Mouse (Mus musculus) cortical plate, adult 2 months (tissue): ENCODE measurements around the gene Rfxank. TPM values are rescaled to one million over a fixed set of nuclear protein-coding genes. Genes with fewer than 3 reads are reported as not detected.

ENCODE experiments used
- H3K27ac ChIP-seq: fragments of 200-500 bp; 2 replicates; pipeline ENCODE4 v1.5.1; 2012; ENCODE audit warnings: low read length, control low read depth, inconsistent platforms; ENCODE audit not compliant: insufficient read depth
- H3K4me1 ChIP-seq: fragments of 200-500 bp; 2 replicates; pipeline ENCODE4 v1.6.1; 2011; ENCODE audit warnings: low read length; ENCODE audit not compliant: control insufficient read depth, insufficient read depth
- H3K4me3 ChIP-seq: fragments of 200-500 bp; 2 replicates; pipeline ENCODE4 v1.5.1; 2011; ENCODE audit warnings: mild to moderate bottlenecking, low read length, control low read depth; ENCODE audit not compliant: insufficient read depth
- CTCF ChIP-seq: fragments of 200-500 bp; IDR thresholded peaks from 2 replicates; pipeline ENCODE4 v1.5.1; 2011; ENCODE audit warnings: mild to moderate bottlenecking, control low read depth, low read length; ENCODE audit not compliant: insufficient read depth; ENCODE audit errors: extremely low read depth
- POLR2A ChIP-seq: fragments of 200-500 bp; IDR thresholded peaks from 2 replicates; pipeline ENCODE4 v1.6.1; 2011; ENCODE audit warnings: mild to moderate bottlenecking, low read length, control low read depth; ENCODE audit not compliant: insufficient read depth; ENCODE audit errors: extremely low read depth
- polyA plus RNA-seq: library from polyadenylated mRNA; depleted of rRNA; stranded (reverse); fragments of >200 nt; gene quantifications from 2 replicates; pipeline ENCODE4 v1.2.3, GENCODE M21; 2012; rRNA removed

Gene Rfxank
- 18.0 and 18.5 TPM in 2 replicates for polyA plus RNA-seq

GRCm38 (mm10) chr8:70139026-70139857 lies at the start of gene Rfxank, which contains the start of the genes Borcs8 and Mef2b:
Rfxank (minus strand) TSS chr8:70139154.
Borcs8 (plus strand) TSS chr8:70139499.
Mef2b (plus strand) TSS chr8:70139711.
- Histone ChIP-seq H3K4me3 (peak within 1 kb of the TSS; percentile 67), H3K27ac (0 out of 2 replicates have a peak within 1 kb of the TSS, but pooled peaks have one; percentile 19), H3K4me1 (peaks cover 11% of the 10 kb centered on the region)
- TF ChIP-seq POLR2A (peak; percentile 62; the same call in 1 of the 2 replicates), CTCF (no peak)

GRCm38 (mm10) chr8:70188707-70189106 lies 49.8 kb upstream of the Rfxank start:
- Histone ChIP-seq H3K27ac (no peak overlapping the region), H3K4me3 (no peak overlapping the region), H3K4me1 (no peaks in the 10 kb centered on the region)
- TF ChIP-seq CTCF (no peak), POLR2A (no peak)

- no peak overlapping the region for H3K4me3 ChIP-seq
- no peak for TF ChIP-seq POLR2A
- no peak for TF ChIP-seq CTCF
Observed at GRCm38 (mm10) chr8:70183194-70183593, 44.2 kb upstream of the Rfxank start.

GRCm38 (mm10) chr8:70181903-70182252 lies 42.9 kb upstream of the Rfxank start:
- Histone ChIP-seq H3K27ac (no peak overlapping the region), H3K4me1 (no peaks in the 10 kb centered on the region), H3K4me3 (no peak overlapping the region)
- no peak for TF ChIP-seq CTCF
- TF ChIP-seq POLR2A = no peak

More at GRCm38 (mm10) chr8:70183194-70183593, 44.2 kb upstream of the Rfxank start:
- no peaks in the 10 kb centered on the region for H3K4me1 ChIP-seq
- no peak overlapping the region for H3K27ac ChIP-seq

GRCm38 (mm10) chr8:70181212-70181902 lies 42.4 kb upstream of the Rfxank start:
- TF ChIP-seq CTCF (no peak), POLR2A (no peak)
- no peaks in the 10 kb centered on the region for H3K4me1 ChIP-seq
- H3K4me3 ChIP-seq = no peak overlapping the region
- H3K27ac ChIP-seq = no peak overlapping the region

- 0 out of 2 replicates have a peak, but pooled peaks cover 2% of the 10 kb centered on the region for H3K4me1 ChIP-seq
- H3K27ac ChIP-seq = no peak overlapping the region
- no peak overlapping the region for H3K4me3 ChIP-seq
- TF ChIP-seq CTCF (peak; percentile 27; the same call in 1 of the 2 replicates), POLR2A (no peak)
Observed at GRCm38 (mm10) chr8:70179082-70179481, 40.1 kb upstream of the Rfxank start.

GRCm38 (mm10) chr8:70178231-70178630 lies 39.3 kb upstream of the Rfxank start:
- H3K4me1 ChIP-seq = peaks cover 2% of the 10 kb centered on the region; the same call in 1 of the 2 replicates
- H3K27ac ChIP-seq = no peak overlapping the region
- no peak overlapping the region for H3K4me3 ChIP-seq
- no peak for TF ChIP-seq POLR2A
- TF ChIP-seq CTCF = no peak

GRCm38 (mm10) chr8:70174079-70174478 lies 35.1 kb upstream of the Rfxank start:
- TF ChIP-seq CTCF = no peak
- no peak for TF ChIP-seq POLR2A
- H3K4me3 ChIP-seq = peak overlapping the region; percentile 17; the same call in 1 of the 2 replicates
- H3K4me1 ChIP-seq = peaks cover 2% of the 10 kb centered on the region; the same call in 1 of the 2 replicates
- no peak overlapping the region for H3K27ac ChIP-seq

- H3K4me1 ChIP-seq = peaks cover 2% of the 10 kb centered on the region; the same call in 1 of the 2 replicates
- H3K4me3 ChIP-seq = no peak overlapping the region; the same call in 1 of the 2 replicates
- H3K27ac ChIP-seq = no peak overlapping the region
- TF ChIP-seq POLR2A (no peak), CTCF (no peak)
Observed at GRCm38 (mm10) chr8:70173320-70173719, 34.4 kb upstream of the Rfxank start.

- TF ChIP-seq POLR2A (peak; percentile 92), CTCF (no peak)
- H3K4me1 ChIP-seq = peaks cover 2% of the 10 kb centered on the region; the same call in 1 of the 2 replicates
- no peak within 1 kb of the TSS for H3K27ac ChIP-seq
- H3K4me3 ChIP-seq = peak within 1 kb of the TSS; percentile 63
Observed at GRCm38 (mm10) chr8:70172043-70172681, 33.2 kb upstream of the Rfxank start, which contains the start of gene Tmem161a. Tmem161a (plus strand) TSS chr8:70172356.
